Mouse (Mus musculus): Measurements from ENCODE around the gene Slc16a3.

GRCm38 (mm10) chr11:120962050-120962771, 13.9 kb downstream of the Slc16a3 start:
- TF ChIP-seq POLR2A (IDR thresholded peaks at IDR 0.05; ENCODE audit: borderline replicate concordance, extremely low read depth, low read depth, low read length) (no peak), CTCF (IDR thresholded peaks at IDR 0.05; ENCODE audit: insufficient read depth, low read length) (no peak)
